Mouse (Mus musculus): ENCODE results near the gene Spin2-ps6. TPM values are rescaled to one million over a fixed set of nuclear protein-coding genes. Genes with fewer than 3 reads are reported as not detected.
"Not testable (repeated sequence)": the region's sequence is repeated elsewhere in the genome, so short reads cannot be mapped to it uniquely, and the experiment has no call there.

Spin2-ps6 gene
- not detected for total RNA-seq (2021)

GRCm38 (mm10) chrX:33234569-33234968 is at the start of gene Spin2-ps6:
Gene Spin2-ps6 (plus strand): TSS chrX:33234869.
- intact Hi-C loops (cut with DNase I) = not testable (repeated sequence)

More at GRCm38 (mm10) chrX:33234569-33234968, at the start of gene Spin2-ps6:
- not testable (repeated sequence) for DNase-seq (ENCODE audit: low spot score in 2 of 2)

Other genes with a start within 250 kb of the Spin2-ps6 start
- gene Btbd35f12, start 78.5 kb downstream of the Spin2-ps6 start, total RNA-seq (2021) = not detected